In the genomic region with DNA sequence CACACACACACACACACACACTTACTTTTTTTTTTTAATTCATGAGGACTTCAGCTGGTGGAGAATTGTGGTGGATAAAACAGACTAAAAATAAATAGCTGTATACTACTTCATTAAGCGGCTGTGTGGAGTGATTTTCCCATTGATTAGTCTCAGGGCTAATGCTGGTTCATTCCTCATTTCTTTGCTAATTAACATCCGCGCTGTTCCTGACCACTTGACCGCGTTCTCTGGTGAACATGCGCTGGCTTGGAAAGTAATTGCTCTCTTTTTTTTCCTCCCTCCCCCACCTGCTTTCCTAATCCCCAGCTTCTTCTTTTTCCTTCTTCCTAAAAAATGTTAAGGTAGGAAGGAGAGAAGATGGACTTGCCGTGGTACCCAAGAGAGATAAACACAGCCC, we compare ENCODE assay signal across 23 mouse cellular contexts.
"Had no signal": no experiment of that assay in that cellular context is flagged by ENCODE, and none has a peak within 500 bp of the region (broad histone marks: within the 10 kb centered on the region; RNA-seq: fewer than 3 reads in every experiment).

No protein-coding gene starts in this region.

- H3K4me1 ChIP-seq: hindbrain, embryonic 13.5 days; hindbrain, embryonic 15.5 days; limb, embryonic 15.5 days; liver, embryonic 12.5 days had no signal

- H3K27ac ChIP-seq: heart, embryonic 13.5 days; heart, embryonic 15.5 days; hindbrain, embryonic 13.5 days; hindbrain, embryonic 15.5 days; hindbrain, postnatal 0 days; kidney, embryonic 15.5 days; kidney, postnatal 0 days; limb, embryonic 13.5 days; limb, embryonic 15.5 days; liver, embryonic 12.5 days; liver, embryonic 14.5 days had no signal

- H3K27me3 ChIP-seq: heart, embryonic 13.5 days; heart, embryonic 15.5 days; hindbrain, embryonic 13.5 days; hindbrain, embryonic 15.5 days; kidney, embryonic 15.5 days; limb, embryonic 13.5 days; limb, embryonic 15.5 days; liver, embryonic 12.5 days had no signal

- H3K36me3 ChIP-seq: heart, embryonic 13.5 days; heart, embryonic 15.5 days; hindbrain, embryonic 13.5 days; hindbrain, embryonic 15.5 days; kidney, embryonic 15.5 days; limb, embryonic 13.5 days; limb, embryonic 15.5 days; liver, embryonic 12.5 days had no signal

- H3K9me3 ChIP-seq: heart, embryonic 13.5 days; heart, embryonic 15.5 days; hindbrain, embryonic 13.5 days; hindbrain, embryonic 15.5 days; kidney, embryonic 15.5 days; limb, embryonic 15.5 days; liver, embryonic 12.5 days had no signal

- DNase-seq: gastrocnemius, postnatal 14 days; heart, adult 18-20 months; heart, postnatal 14 days; heart, postnatal 36 days; kidney, adult 11 months; kidney, adult 8-10 months; kidney, postnatal 14 days; layer of hippocampus, adult 9-11 months; layer of hippocampus, postnatal 36 days; left cerebral cortex, postnatal 4 days had no signal

- H3K4me2 ChIP-seq: heart, embryonic 11.5 days; heart, embryonic 13.5 days; heart, embryonic 15.5 days; hindbrain, embryonic 13.5 days; hindbrain, embryonic 15.5 days; kidney, embryonic 15.5 days; limb, embryonic 13.5 days; limb, embryonic 15.5 days; liver, embryonic 12.5 days had no signal

- ATAC-seq: hindbrain, postnatal 0 days; intestine, embryonic 16.5 days; liver, embryonic 12.5 days had no signal

- H3K4me3 ChIP-seq: heart, embryonic 13.5 days; heart, embryonic 15.5 days; hindbrain, embryonic 13.5 days; hindbrain, embryonic 15.5 days; kidney, embryonic 15.5 days; limb, embryonic 13.5 days; limb, embryonic 15.5 days; liver, embryonic 12.5 days had no signal

- H3K9ac ChIP-seq: heart, embryonic 13.5 days; heart, embryonic 15.5 days; hindbrain, embryonic 13.5 days; hindbrain, embryonic 15.5 days; kidney, embryonic 15.5 days; limb, embryonic 13.5 days; limb, embryonic 15.5 days; liver, embryonic 12.5 days; liver, embryonic 14.5 days had no signal
